Mouse (Mus musculus): Measurements from ENCODE around the gene Olfr573-ps1.

- TF ChIP-seq POLR2A (IDR thresholded peaks at IDR 0.05; ENCODE audit: low read depth, low read length) = no peak
- no peak for TF ChIP-seq CTCF (IDR thresholded peaks at IDR 0.05; ENCODE audit: extremely low read depth, insufficient read depth, insufficient read length, insufficient replicate concordance)
Measured at GRCm38 (mm10) chr7:102950732-102951131, 8.4 kb upstream of the Olfr573-ps1 start.

Data from spleen, adult 2 months (tissue).